Mouse (Mus musculus): ENCODE data around the gene Kcnj6. TPM values are rescaled to one million over a fixed set of nuclear protein-coding genes. Genes with fewer than 3 reads are reported as not detected.

The Kcnj6 gene
- polyA plus RNA-seq, 1 experiment from 2014 or later: not detected

DNA sequence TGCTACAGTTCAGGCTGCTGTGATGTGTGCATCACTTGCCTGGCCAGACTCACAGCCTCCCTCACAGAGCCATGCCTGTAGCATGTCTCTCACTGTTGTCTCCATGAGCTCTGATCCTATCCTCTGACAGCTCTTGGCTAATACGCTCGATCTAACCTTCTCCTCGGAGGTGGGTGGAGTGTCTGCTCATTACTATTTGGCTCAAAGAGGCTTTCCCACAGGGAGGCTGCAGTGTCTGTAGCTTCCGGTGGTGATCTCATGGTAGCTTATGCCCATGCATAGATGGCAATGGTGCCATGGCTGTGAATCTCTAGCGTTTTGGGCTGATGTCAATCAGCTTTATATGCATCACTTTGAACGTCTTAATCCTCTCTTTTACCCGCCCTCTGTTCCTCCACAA is 111.1 kb downstream of the Kcnj6 start:
- Histone ChIP-seq H3K4me3 (ENCODE audit: low read depth, low read length) (no peak overlapping the region), H3K27me3 (replicated peaks; ENCODE audit: control insufficient read depth, insufficient read depth, low read length) (no peaks in the 10 kb centered on the region), H3K9ac (ENCODE audit: low read depth, low read length) (no peak overlapping the region), H3K4me1 (replicated peaks; ENCODE audit: control insufficient read depth, insufficient read depth, low read length) (no peaks in the 10 kb centered on the region), H3K27ac (ENCODE audit: low read depth, low read length) (no peak overlapping the region), H3K4me2 (replicated peaks; ENCODE audit: low read depth) (no peak overlapping the region), H3K9me3 (ENCODE audit: control insufficient read depth) (no peaks in the 10 kb centered on the region), H3K36me3 (ENCODE audit: control insufficient read depth, insufficient read depth) (no peaks in the 10 kb centered on the region)
- no peak for ATAC-seq
- 82% methylated on average over 7 of the region's 7 CpGs for WGBS
- no peak for TF ChIP-seq CTCF (IDR thresholded peaks at IDR 0.05; ENCODE audit: low read depth)

DNA sequence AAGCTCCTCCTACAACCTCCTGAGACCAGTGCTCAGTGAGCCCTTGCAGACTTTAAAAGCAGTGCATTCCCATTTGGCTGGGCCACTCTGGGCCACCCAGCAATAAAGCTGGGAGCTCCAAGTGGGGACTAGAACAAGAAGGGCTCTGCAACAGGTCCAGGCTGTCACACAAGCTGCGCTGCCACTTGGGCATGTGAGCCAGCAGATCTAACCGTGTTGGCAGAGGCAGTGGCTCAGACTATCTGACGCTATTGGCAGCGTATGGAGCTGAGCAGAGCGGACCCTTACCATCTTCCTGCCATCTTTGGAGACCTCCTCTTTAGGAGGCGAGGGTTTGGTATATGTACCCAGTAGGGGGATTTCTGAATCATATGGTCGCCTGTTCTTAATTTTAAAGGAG is 112.4 kb downstream of the Kcnj6 start:
- Histone ChIP-seq H3K9ac (ENCODE audit: low read depth, low read length) (no peak overlapping the region), H3K36me3 (ENCODE audit: control insufficient read depth, insufficient read depth) (no peaks in the 10 kb centered on the region), H3K27ac (ENCODE audit: low read depth, low read length) (no peak overlapping the region), H3K4me1 (replicated peaks; ENCODE audit: control insufficient read depth, insufficient read depth, low read length) (no peaks in the 10 kb centered on the region), H3K4me3 (ENCODE audit: low read depth, low read length) (no peak overlapping the region), H3K27me3 (replicated peaks; ENCODE audit: control insufficient read depth, insufficient read depth, low read length) (no peaks in the 10 kb centered on the region), H3K9me3 (ENCODE audit: control insufficient read depth) (no peaks in the 10 kb centered on the region), H3K4me2 (replicated peaks; ENCODE audit: low read depth) (no peak overlapping the region)
- ATAC-seq: no peak
- no peak for TF ChIP-seq CTCF (IDR thresholded peaks at IDR 0.05; ENCODE audit: low read depth)
- WGBS: 78% methylated on average over 7 of the region's 7 CpGs

DNA sequence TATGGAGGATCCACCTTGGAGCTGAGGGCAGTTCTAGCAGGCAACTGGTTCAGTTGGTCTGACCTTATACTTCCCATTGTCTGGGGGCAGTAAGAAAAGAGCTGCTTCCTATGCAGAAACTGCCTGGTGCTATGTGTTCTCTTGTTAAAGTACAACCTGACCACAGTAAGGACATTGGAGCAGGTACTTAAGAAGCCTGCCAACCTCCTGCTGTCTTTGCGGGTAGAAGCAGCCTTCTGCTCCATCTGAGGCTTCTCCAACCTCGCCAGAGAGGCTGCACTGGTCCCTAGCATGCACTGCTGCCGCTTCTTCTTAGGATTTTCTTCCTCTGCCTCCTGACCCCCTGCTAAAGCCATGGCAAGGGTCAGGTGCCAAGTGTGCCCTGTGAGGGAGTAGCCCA is 113.6 kb downstream of the Kcnj6 start:
- Histone ChIP-seq H3K9me3 (ENCODE audit: control insufficient read depth) (no peaks in the 10 kb centered on the region), H3K36me3 (ENCODE audit: control insufficient read depth, insufficient read depth) (no peaks in the 10 kb centered on the region), H3K9ac (ENCODE audit: low read depth, low read length) (no peak overlapping the region), H3K4me3 (ENCODE audit: low read depth, low read length) (no peak overlapping the region), H3K4me1 (replicated peaks; ENCODE audit: control insufficient read depth, insufficient read depth, low read length) (no peaks in the 10 kb centered on the region), H3K4me2 (replicated peaks; ENCODE audit: low read depth) (no peak overlapping the region), H3K27me3 (replicated peaks; ENCODE audit: control insufficient read depth, insufficient read depth, low read length) (no peaks in the 10 kb centered on the region), H3K27ac (ENCODE audit: low read depth, low read length) (no peak overlapping the region)
- ATAC-seq: no peak
- TF ChIP-seq CTCF (IDR thresholded peaks at IDR 0.05; ENCODE audit: low read depth): no peak
- WGBS: 83% methylated on average over 3 of the region's 3 CpGs

DNA sequence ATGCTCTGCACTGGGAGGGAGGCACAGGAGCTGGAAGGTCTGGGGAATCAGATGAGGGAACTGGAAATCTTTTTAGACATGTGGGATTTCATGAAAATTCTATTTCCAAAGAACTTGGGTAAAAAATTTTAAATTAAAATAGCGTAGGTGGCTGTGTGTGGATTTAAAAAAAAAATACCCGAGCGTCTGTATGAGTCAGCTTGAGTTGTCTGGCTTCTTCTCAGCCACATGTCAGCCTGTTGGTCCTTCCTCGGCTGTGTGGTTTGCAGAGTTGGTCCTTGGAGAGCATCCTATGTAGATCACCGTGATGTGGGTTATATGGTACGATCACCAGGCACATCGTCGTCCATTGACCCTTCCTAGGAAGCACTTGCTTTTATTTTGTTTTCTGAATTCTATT is 114.3 kb downstream of the Kcnj6 start:
- no peak for TF ChIP-seq CTCF (IDR thresholded peaks at IDR 0.05; ENCODE audit: low read depth)
- Histone ChIP-seq H3K4me3 (ENCODE audit: low read depth, low read length) (no peak overlapping the region), H3K36me3 (ENCODE audit: control insufficient read depth, insufficient read depth) (no peaks in the 10 kb centered on the region), H3K9me3 (ENCODE audit: control insufficient read depth) (no peaks in the 10 kb centered on the region), H3K27me3 (replicated peaks; ENCODE audit: control insufficient read depth, insufficient read depth, low read length) (no peaks in the 10 kb centered on the region), H3K9ac (ENCODE audit: low read depth, low read length) (no peak overlapping the region), H3K27ac (ENCODE audit: low read depth, low read length) (no peak overlapping the region), H3K4me2 (replicated peaks; ENCODE audit: low read depth) (no peak overlapping the region), H3K4me1 (replicated peaks; ENCODE audit: control insufficient read depth, insufficient read depth, low read length) (no peaks in the 10 kb centered on the region)
- ATAC-seq: no peak
- 84% methylated on average over 8 of the region's 8 CpGs for WGBS

DNA sequence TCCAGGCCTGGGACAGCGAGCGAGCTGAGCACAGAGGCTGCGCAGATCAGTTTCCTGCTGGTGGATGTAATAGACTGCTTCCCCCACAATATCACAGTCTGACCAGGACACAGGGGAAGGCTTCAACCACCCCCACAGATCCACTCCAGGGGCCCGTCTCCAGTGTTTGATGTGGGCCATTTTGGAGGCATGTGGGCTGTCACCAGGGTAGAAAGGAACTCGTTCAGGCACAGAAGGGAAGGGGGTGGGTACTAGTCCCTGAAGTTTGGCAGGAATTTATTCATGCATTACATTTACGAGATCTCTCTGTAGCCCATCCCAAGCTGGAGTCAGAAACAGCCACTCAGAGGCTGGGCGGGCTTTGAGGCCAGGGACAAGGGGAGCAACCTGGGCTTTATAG is 115.4 kb downstream of the Kcnj6 start:
- Histone ChIP-seq H3K4me3 (ENCODE audit: low read depth, low read length) (no peak overlapping the region), H3K4me2 (replicated peaks; ENCODE audit: low read depth) (no peak overlapping the region), H3K9me3 (ENCODE audit: control insufficient read depth) (no peaks in the 10 kb centered on the region), H3K4me1 (replicated peaks; ENCODE audit: control insufficient read depth, insufficient read depth, low read length) (no peaks in the 10 kb centered on the region), H3K9ac (ENCODE audit: low read depth, low read length) (no peak overlapping the region), H3K27me3 (replicated peaks; ENCODE audit: control insufficient read depth, insufficient read depth, low read length) (no peaks in the 10 kb centered on the region), H3K27ac (ENCODE audit: low read depth, low read length) (no peak overlapping the region), H3K36me3 (ENCODE audit: control insufficient read depth, insufficient read depth) (no peaks in the 10 kb centered on the region)
- no peak for TF ChIP-seq CTCF (IDR thresholded peaks at IDR 0.05; ENCODE audit: low read depth)
- WGBS: 63% methylated on average over 7 of the region's 7 CpGs
- ATAC-seq: no peak

DNA sequence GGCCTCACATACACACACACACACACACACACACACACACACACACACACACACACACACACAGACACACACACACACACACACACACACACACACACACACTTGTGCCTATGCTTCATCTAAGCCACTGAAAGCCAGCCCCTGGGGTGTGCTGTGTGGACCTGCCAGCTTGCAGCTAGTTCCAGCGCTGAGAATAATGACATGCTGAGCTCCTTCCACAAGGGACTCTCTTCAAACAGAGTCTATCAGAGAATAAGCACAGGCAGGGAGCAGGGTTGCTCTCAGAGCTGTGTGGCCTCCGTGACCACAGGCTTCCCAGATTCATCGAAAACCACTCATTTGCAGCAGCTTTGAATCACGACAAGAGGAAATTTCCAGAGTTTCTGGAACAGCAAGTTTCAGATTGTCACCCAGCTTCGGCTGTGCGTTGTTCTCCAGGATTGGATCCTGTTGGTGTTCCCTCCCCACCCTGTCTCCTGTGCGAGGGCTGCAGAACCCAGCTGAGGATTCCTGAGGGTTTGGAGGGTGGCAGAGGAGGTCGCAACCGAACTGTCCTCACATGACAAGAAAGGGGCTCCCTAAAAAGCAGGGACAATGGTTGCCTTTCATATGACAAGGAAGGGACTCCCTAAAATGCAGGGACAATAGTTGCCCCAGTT is 124.8 kb downstream of the Kcnj6 start:
- Histone ChIP-seq H3K27me3 (replicated peaks; ENCODE audit: control insufficient read depth, insufficient read depth, low read length) (no peaks in the 10 kb centered on the region), H3K4me2 (replicated peaks; ENCODE audit: low read depth) (no peak overlapping the region), H3K9ac (ENCODE audit: low read depth, low read length) (no peak overlapping the region), H3K27ac (ENCODE audit: low read depth, low read length) (no peak overlapping the region), H3K9me3 (ENCODE audit: control insufficient read depth) (no peaks in the 10 kb centered on the region), H3K36me3 (ENCODE audit: control insufficient read depth, insufficient read depth) (no peaks in the 10 kb centered on the region), H3K4me3 (ENCODE audit: low read depth, low read length) (no peak overlapping the region), H3K4me1 (replicated peaks; ENCODE audit: control insufficient read depth, insufficient read depth, low read length) (no peaks in the 10 kb centered on the region)
- no peak for ATAC-seq
- no peak for TF ChIP-seq CTCF (IDR thresholded peaks at IDR 0.05; ENCODE audit: low read depth)
- WGBS: 48% methylated on average over 9 of the region's 9 CpGs

DNA sequence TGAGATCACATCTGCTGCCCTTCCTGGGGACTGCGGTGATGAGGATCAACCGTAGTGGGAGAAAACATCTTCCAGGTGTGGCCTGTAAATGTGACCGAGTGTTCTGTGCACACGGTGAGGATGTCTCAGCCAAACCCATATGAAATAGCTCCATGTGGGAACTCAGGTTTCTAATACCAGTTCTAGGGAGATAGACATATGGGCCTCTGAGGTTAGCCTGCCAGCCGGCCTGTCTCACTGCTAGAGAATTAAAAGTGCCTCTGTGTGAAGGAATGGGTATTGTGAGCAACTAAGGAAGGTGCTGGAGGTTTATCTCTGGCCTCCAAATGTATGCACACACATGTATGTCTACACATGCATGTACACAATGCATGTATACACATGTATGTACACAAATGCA is 129.1 kb downstream of the Kcnj6 start:
- H3K4me3 ChIP-seq (ENCODE audit: low read depth, low read length): no peak overlapping the region
- no peak overlapping the region for H3K27ac ChIP-seq (ENCODE audit: low read depth, low read length)
- no peaks in the 10 kb centered on the region for H3K9me3 ChIP-seq (ENCODE audit: control insufficient read depth)
- no peaks in the 10 kb centered on the region for H3K36me3 ChIP-seq (ENCODE audit: control insufficient read depth, insufficient read depth)
- no peaks in the 10 kb centered on the region for H3K4me1 ChIP-seq (replicated peaks; ENCODE audit: control insufficient read depth, insufficient read depth, low read length)
- WGBS: 89% methylated on average over 5 of the region's 5 CpGs
- H3K4me2 ChIP-seq (replicated peaks; ENCODE audit: low read depth): no peak overlapping the region
- H3K27me3 ChIP-seq (replicated peaks; ENCODE audit: control insufficient read depth, insufficient read depth, low read length): no peaks in the 10 kb centered on the region
- H3K9ac ChIP-seq (ENCODE audit: low read depth, low read length): no peak overlapping the region
- no peak for ATAC-seq
- TF ChIP-seq CTCF (IDR thresholded peaks at IDR 0.05; ENCODE audit: low read depth): no peak
